Mouse (Mus musculus) testis, postnatal 14 days (tissue): Measurements from ENCODE around the gene Mtfmt.
A peak's percentile ranks its signal among the peaks of the same experiment; 100 is the strongest.

Source experiments
- DNase-seq: peaks from one replicate; pipeline ENCODE4 v3.0.0; 2021; ENCODE audit warnings: low spot score

Mtfmt gene

GRCm38 (mm10) chr9:65428003-65428402, 7.6 kb upstream of the Mtfmt start:
- DNase-seq = no peak

GRCm38 (mm10) chr9:65430401-65430800, 5.2 kb upstream of the Mtfmt start:
- DNase-seq = no peak

- DNase-seq = no peak
Observed at GRCm38 (mm10) chr9:65430921-65431320, 4.7 kb upstream of the Mtfmt start.

- DNase-seq = peak; percentile 81
Observed at GRCm38 (mm10) chr9:65432236-65432635, 3.3 kb upstream of the Mtfmt start.

- DNase-seq = no peak
Observed at GRCm38 (mm10) chr9:65434140-65434539, 1.4 kb upstream of the Mtfmt start.

- no peak for DNase-seq
Observed at GRCm38 (mm10) chr9:65435211-65435610, 371 bp upstream of the Mtfmt start.

GRCm38 (mm10) chr9:65444692-65445091, 9.1 kb downstream of the Mtfmt start:
- no peak for DNase-seq

- DNase-seq = no peak
Observed at GRCm38 (mm10) chr9:65447951-65448350, 12.4 kb downstream of the Mtfmt start.

- DNase-seq = no peak
Observed at GRCm38 (mm10) chr9:65458975-65459374, 23.4 kb downstream of the Mtfmt start.

GRCm38 (mm10) chr9:65460198-65460597, 24.6 kb downstream of the Mtfmt start:
- no peak for DNase-seq

- DNase-seq = peak; percentile 93
Observed at GRCm38 (mm10) chr9:65460732-65461442, 25.3 kb downstream of the Mtfmt start, which contains the start of gene Spg21. Spg21 (plus strand) TSS chr9:65460947.

GRCm38 (mm10) chr9:65462544-65462943, 27.0 kb downstream of the Mtfmt start:
- DNase-seq = peak; percentile 83

- DNase-seq = no peak
Observed at GRCm38 (mm10) chr9:65464161-65464560, 28.6 kb downstream of the Mtfmt start.

- no peak for DNase-seq
Observed at GRCm38 (mm10) chr9:65465241-65465640, 29.7 kb downstream of the Mtfmt start.

GRCm38 (mm10) chr9:65467686-65468085, 32.1 kb downstream of the Mtfmt start:
- DNase-seq = no peak

- no peak for DNase-seq
Observed at GRCm38 (mm10) chr9:65472769-65473168, 37.2 kb downstream of the Mtfmt start.

GRCm38 (mm10) chr9:65479158-65479557, 43.6 kb downstream of the Mtfmt start:
- no peak for DNase-seq

GRCm38 (mm10) chr9:65480071-65480470, 44.5 kb downstream of the Mtfmt start:
- no peak for DNase-seq

- DNase-seq = no peak
Observed at GRCm38 (mm10) chr9:65491476-65491875, 55.9 kb downstream of the Mtfmt start.

GRCm38 (mm10) chr9:65492351-65492750, 56.8 kb downstream of the Mtfmt start:
- no peak for DNase-seq

GRCm38 (mm10) chr9:65492851-65493250, 57.3 kb downstream of the Mtfmt start:
- DNase-seq = no peak

- DNase-seq = no peak
Observed at GRCm38 (mm10) chr9:65502146-65502545, 66.6 kb downstream of the Mtfmt start.
